Mouse (Mus musculus) left cerebral cortex, adult 9 months (tissue): ENCODE measurements around the gene Elf4.
"Not testable (repeated sequence)": the region's sequence is repeated elsewhere in the genome, so short reads cannot be mapped to it uniquely, and the experiment has no call there.

Experiments used
- DNase-seq, 2 experiments: peaks; one replicate each; pipeline ENCODE4 v3.0.0; 2022; ENCODE audit warnings: low spot score in 2 of 2

The Elf4 gene

GRCm38 (mm10) chrX:48436082-48436481 is 26.9 kb downstream of the Elf4 start:
- not testable (repeated sequence) for DNase-seq

- DNase-seq: no peak
Observed at GRCm38 (mm10) chrX:48435477-48435900, 27.4 kb downstream of the Elf4 start.

- DNase-seq: no peak
Observed at GRCm38 (mm10) chrX:48434251-48434650, 28.7 kb downstream of the Elf4 start.

- no peak for DNase-seq
Observed at GRCm38 (mm10) chrX:48433527-48433899, 29.4 kb downstream of the Elf4 start.

GRCm38 (mm10) chrX:48432599-48433526 is 30.1 kb downstream of the Elf4 start:
- no peak for DNase-seq

- no peak for DNase-seq
Observed at GRCm38 (mm10) chrX:48429538-48429937, 33.4 kb downstream of the Elf4 start.

GRCm38 (mm10) chrX:48429100-48429499 is 33.8 kb downstream of the Elf4 start:
- no peak for DNase-seq

- no peak for DNase-seq
Observed at GRCm38 (mm10) chrX:48428642-48429041, 34.3 kb downstream of the Elf4 start.

GRCm38 (mm10) chrX:48428241-48428640 is 34.7 kb downstream of the Elf4 start:
- no peak for DNase-seq

- no peak for DNase-seq
Observed at GRCm38 (mm10) chrX:48425280-48425679, 37.7 kb downstream of the Elf4 start.

GRCm38 (mm10) chrX:48424583-48424982 is 38.3 kb downstream of the Elf4 start:
- no peak for DNase-seq

- DNase-seq: no peak
Observed at GRCm38 (mm10) chrX:48423671-48424070, 39.3 kb downstream of the Elf4 start.

GRCm38 (mm10) chrX:48422986-48423385 is 39.9 kb downstream of the Elf4 start:
- DNase-seq: peak in 1 of 2 experiments; percentile 75

GRCm38 (mm10) chrX:48418417-48418816 is 44.5 kb downstream of the Elf4 start:
- no peak for DNase-seq

- no peak for DNase-seq
Observed at GRCm38 (mm10) chrX:48414291-48414690, 48.6 kb downstream of the Elf4 start.

GRCm38 (mm10) chrX:48412629-48413028 is 50.3 kb downstream of the Elf4 start:
- no peak for DNase-seq

- DNase-seq: no peak
Observed at GRCm38 (mm10) chrX:48410388-48410776, 52.5 kb downstream of the Elf4 start.

GRCm38 (mm10) chrX:48409611-48410387 is 53.1 kb downstream of the Elf4 start:
- peak; percentile 27 to 79 for DNase-seq

- DNase-seq: no peak
Observed at GRCm38 (mm10) chrX:48405141-48405540, 57.8 kb downstream of the Elf4 start.

GRCm38 (mm10) chrX:48399994-48400393 is 62.9 kb downstream of the Elf4 start:
- DNase-seq: no peak

- no peak for DNase-seq
Observed at GRCm38 (mm10) chrX:48389380-48389779, 73.6 kb downstream of the Elf4 start.

- no peak for DNase-seq
Observed at GRCm38 (mm10) chrX:48385927-48386326, 77.0 kb downstream of the Elf4 start.

- DNase-seq: peak in 1 of 2 experiments; percentile 24
Observed at GRCm38 (mm10) chrX:48383643-48384042, 79.3 kb downstream of the Elf4 start.
